Mouse (Mus musculus) heart, embryonic 14.5 days (tissue): ENCODE results near the gene Layn. TPM values are rescaled to one million over a fixed set of nuclear protein-coding genes. Genes with fewer than 3 reads are reported as not detected.
A peak's percentile ranks its signal among the peaks of the same experiment; 100 is the strongest.

ENCODE experiments used
- ATAC-seq: fragments of 200-750 bp; cut with Nextera tagmentation; 2 replicates; pipeline ENCODE4 v1.8.0; 2017; ENCODE audit warnings: low read depth, moderate TSS enrichment; ENCODE audit not compliant: insufficient number of reproducible peaks, insufficient read depth, low FRiP score
- H3K27ac ChIP-seq, 2 experiments: fragments of 200-500 bp in 1 of 2; fragments of 300-500 bp in 1 of 2; sonication (generic) in 1 of 2; replicated peaks in 1 of 2; 2 replicates each; pipeline ENCODE4 v1.5.1; 2012 to 2014; ENCODE audit warnings: low read depth in 2 of 2, low read length in 2 of 2, control low read depth in 1 of 2, mild to moderate bottlenecking in 1 of 2, mixed read lengths in 1 of 2; ENCODE audit not compliant: control insufficient read depth in 1 of 2, insufficient read depth in 1 of 2
- H3K27me3 ChIP-seq: fragments of 300-500 bp; sonication (generic); 2 replicates; pipeline ENCODE4 v1.6.1; 2014; ENCODE audit warnings: mild to moderate bottlenecking, low read length, control low read depth; ENCODE audit not compliant: control insufficient read depth, insufficient read depth
- H3K36me3 ChIP-seq: fragments of 300-500 bp; sonication (generic); 2 replicates; pipeline ENCODE4 v1.6.1; 2014; ENCODE audit warnings: mild to moderate bottlenecking, control low read depth, low read length, mixed read lengths; ENCODE audit not compliant: control insufficient read depth, insufficient read depth
- H3K4me1 ChIP-seq, 2 experiments: fragments of 200-500 bp in 1 of 2; fragments of 300-500 bp in 1 of 2; sonication (generic) in 1 of 2; 2 replicates each; pipeline ENCODE4 v1.6.1; 2012 to 2014; ENCODE audit warnings: low read length in 2 of 2, control low read depth in 1 of 2, mixed read lengths in 1 of 2; ENCODE audit not compliant: control insufficient read depth in 2 of 2, insufficient read depth in 2 of 2
- H3K4me2 ChIP-seq: fragments of 300-500 bp; sonication (generic); 2 replicates; pipeline ENCODE4 v1.6.1; 2014; ENCODE audit warnings: mild to moderate bottlenecking, low read length
- H3K4me3 ChIP-seq, 2 experiments: fragments of 200-500 bp in 1 of 2; fragments of 300-500 bp in 1 of 2; sonication (generic) in 1 of 2; 2 replicates each; pipeline ENCODE4 v1.5.1; 2012 to 2014; ENCODE audit warnings: low read length in 2 of 2, mild to moderate bottlenecking in 2 of 2, control low read depth in 1 of 2, low read depth in 1 of 2, moderate library complexity in 1 of 2; ENCODE audit not compliant: control insufficient read depth in 1 of 2, insufficient read depth in 1 of 2
- H3K9ac ChIP-seq: fragments of 300-500 bp; sonication (generic); 2 replicates; pipeline ENCODE4 v1.6.1; 2014; ENCODE audit warnings: mild to moderate bottlenecking, low read length
- H3K9me3 ChIP-seq: fragments of 300-500 bp; sonication (generic); 2 replicates; pipeline ENCODE4 v1.6.1; 2016; ENCODE audit warnings: low read length, control low read depth; ENCODE audit not compliant: control insufficient read depth
- WGBS: fragments of 180-500 bp; shearing (Covaris S2); extraction: QIAGEN DNeasy Blood & Tissue Kit; methylation state at CpG from one replicate; pipeline ENCODE4 v1.1.7; 2014; 5-methylcytosine and 5-hydroxymethylcytosine counted together
- polyA plus RNA-seq: library from polyadenylated mRNA; unstranded; fragments of >200 nt; fragmentation: Nextera tagmentation; extraction: Ambion mirVana; gene quantifications from 2 replicates; pipeline ENCODE4 v1.2.1, GENCODE M21; 2014

Gene Layn
- polyA plus RNA-seq, 1 experiment from 2014 or later: 11.5 TPM

DNA sequence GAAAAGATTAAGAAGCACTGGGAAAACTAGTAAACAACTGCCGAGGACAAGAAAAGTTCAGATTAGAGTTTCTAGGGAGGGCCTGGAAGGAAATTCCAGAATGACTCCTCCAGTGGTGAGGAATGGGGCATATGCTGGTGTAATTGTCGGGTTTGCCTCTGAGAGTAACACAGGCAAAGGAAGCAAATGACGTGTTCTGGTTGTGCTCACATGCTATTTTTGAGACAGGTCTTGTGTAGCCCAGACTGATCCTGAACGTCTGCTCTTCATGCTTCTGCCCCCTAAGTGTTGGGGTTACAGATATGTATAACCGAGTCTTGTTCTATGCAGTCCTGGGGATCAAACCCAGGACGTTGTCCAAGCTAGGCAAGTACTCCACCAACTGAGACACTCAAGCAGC is 45.3 kb downstream of the Layn start:
- 35% methylated on average over 6 of the region's 6 CpGs for WGBS
- Histone ChIP-seq H3K9ac (no peak overlapping the region), H3K36me3 (no peaks in the 10 kb centered on the region), H3K4me1 (peaks cover 0 to 5% of the 10 kb centered on the region in 2 experiments; a peak in 1 of 4 replicates), H3K4me2 (no peak overlapping the region), H3K27me3 (no peaks in the 10 kb centered on the region), H3K4me3 (no peak overlapping the region), H3K27ac (peak overlapping the region in 1 of 2 experiments; percentile 4; a peak in 1 of 4 replicates), H3K9me3 (no peaks in the 10 kb centered on the region)
- ATAC-seq: no peak

DNA sequence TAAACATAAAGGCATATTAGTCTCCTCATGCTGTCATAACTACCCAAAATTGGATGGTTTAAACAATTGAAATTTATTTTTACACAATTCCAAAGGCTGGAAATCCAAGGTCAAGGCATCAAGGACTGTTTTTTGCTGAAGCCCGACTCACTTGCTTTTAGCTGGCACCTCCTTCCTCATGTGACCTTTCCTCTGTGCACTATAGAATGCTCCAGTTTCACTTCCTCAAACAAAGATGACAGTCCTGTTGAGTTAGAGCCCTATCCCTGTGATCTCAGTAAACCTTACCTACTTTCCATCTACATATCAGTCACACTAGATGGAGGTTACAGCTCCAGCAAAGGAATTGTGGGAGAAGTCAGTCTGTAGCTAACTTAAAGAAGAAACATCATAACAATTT is 46.7 kb downstream of the Layn start:
- H3K27ac ChIP-seq: no peak overlapping the region
- H3K4me3 ChIP-seq: no peak overlapping the region
- WGBS: 38% methylated on average over 1 of the region's 1 CpGs
- no peak overlapping the region for H3K9ac ChIP-seq
- H3K9me3 ChIP-seq: no peaks in the 10 kb centered on the region
- ATAC-seq: no peak
- no peaks in the 10 kb centered on the region for H3K27me3 ChIP-seq
- H3K4me2 ChIP-seq: no peak overlapping the region
- no peaks in the 10 kb centered on the region for H3K4me1 ChIP-seq
- no peaks in the 10 kb centered on the region for H3K36me3 ChIP-seq

GRCm38 (mm10) chr9:51026952-51027351 is 49.9 kb downstream of the Layn start:
- Histone ChIP-seq H3K4me3 (no peak overlapping the region), H3K27ac (no peak overlapping the region), H3K9me3 (no peaks in the 10 kb centered on the region), H3K36me3 (no peaks in the 10 kb centered on the region), H3K9ac (no peak overlapping the region), H3K4me2 (no peak overlapping the region), H3K27me3 (no peaks in the 10 kb centered on the region), H3K4me1 (no peaks in the 10 kb centered on the region)
- WGBS: 64% methylated on average over 1 of the region's 1 CpGs
- no peak for ATAC-seq

- Histone ChIP-seq H3K27ac (no peak overlapping the region), H3K4me1 (no peaks in the 10 kb centered on the region), H3K9ac (no peak overlapping the region), H3K9me3 (no peaks in the 10 kb centered on the region), H3K27me3 (no peaks in the 10 kb centered on the region), H3K36me3 (no peaks in the 10 kb centered on the region), H3K4me2 (no peak overlapping the region), H3K4me3 (no peak overlapping the region)
- WGBS: 77% methylated on average over 4 of the region's 4 CpGs
- no peak for ATAC-seq
Measured at GRCm38 (mm10) chr9:51021123-51021795, 55.6 kb downstream of the Layn start.

DNA sequence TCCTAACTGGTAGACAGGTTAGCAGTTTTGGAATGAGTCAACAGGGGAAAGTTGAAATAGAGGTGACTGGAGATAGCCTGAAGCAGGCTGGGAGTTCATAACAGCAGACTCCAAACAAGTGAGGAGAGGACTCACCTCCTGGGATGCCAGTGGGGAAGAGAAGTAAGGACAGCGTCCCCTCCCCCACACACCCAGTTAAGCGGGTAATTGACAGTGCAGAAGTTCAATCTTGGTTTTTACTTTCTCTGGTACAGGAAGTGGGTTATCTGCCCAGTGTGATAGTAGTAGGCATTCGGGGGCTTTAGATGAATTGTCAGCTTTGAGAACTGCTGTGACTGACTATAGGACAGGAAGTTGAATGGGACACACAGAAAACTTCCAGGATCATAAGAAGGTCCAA is 56.5 kb downstream of the Layn start:
- 49% methylated on average over 3 of the region's 3 CpGs for WGBS
- no peaks in the 10 kb centered on the region for H3K9me3 ChIP-seq
- no peaks in the 10 kb centered on the region for H3K36me3 ChIP-seq
- no peak overlapping the region for H3K4me3 ChIP-seq
- H3K4me2 ChIP-seq: no peak overlapping the region
- no peak overlapping the region for H3K27ac ChIP-seq
- no peak overlapping the region for H3K9ac ChIP-seq
- H3K4me1 ChIP-seq: peaks cover 2 to 4% of the 10 kb centered on the region in 2 experiments; a peak in 3 of 4 replicates
- no peaks in the 10 kb centered on the region for H3K27me3 ChIP-seq
- no peak for ATAC-seq

DNA sequence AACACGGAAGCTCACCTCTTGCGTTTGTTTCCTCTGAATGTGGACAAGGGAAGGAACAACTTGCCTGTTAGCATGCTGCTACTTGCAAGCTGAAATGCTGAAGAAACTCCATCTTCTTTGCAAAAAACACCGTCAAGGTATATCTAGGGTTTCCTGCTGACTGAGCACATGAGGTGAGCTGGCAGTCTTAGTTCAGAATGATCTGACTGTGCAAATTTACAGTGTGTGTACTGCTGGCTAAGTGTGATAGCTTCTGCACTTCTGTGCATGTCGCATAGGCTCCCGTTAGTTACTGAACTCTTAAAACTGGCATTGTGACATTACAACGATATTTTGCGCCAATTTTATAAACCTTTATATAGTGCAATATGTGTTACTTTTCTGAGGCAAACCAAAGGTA is 57.2 kb downstream of the Layn start:
- H3K9me3 ChIP-seq: no peaks in the 10 kb centered on the region
- 77% methylated on average over 7 of the region's 7 CpGs for WGBS
- H3K9ac ChIP-seq: no peak overlapping the region
- no peaks in the 10 kb centered on the region for H3K36me3 ChIP-seq
- H3K27me3 ChIP-seq: no peaks in the 10 kb centered on the region
- H3K4me2 ChIP-seq: no peak overlapping the region
- no peak overlapping the region for H3K27ac ChIP-seq
- ATAC-seq: no peak
- H3K4me3 ChIP-seq: no peak overlapping the region
- peaks cover 2 to 4% of the 10 kb centered on the region in 2 experiments; a peak in 3 of 4 replicates for H3K4me1 ChIP-seq

DNA sequence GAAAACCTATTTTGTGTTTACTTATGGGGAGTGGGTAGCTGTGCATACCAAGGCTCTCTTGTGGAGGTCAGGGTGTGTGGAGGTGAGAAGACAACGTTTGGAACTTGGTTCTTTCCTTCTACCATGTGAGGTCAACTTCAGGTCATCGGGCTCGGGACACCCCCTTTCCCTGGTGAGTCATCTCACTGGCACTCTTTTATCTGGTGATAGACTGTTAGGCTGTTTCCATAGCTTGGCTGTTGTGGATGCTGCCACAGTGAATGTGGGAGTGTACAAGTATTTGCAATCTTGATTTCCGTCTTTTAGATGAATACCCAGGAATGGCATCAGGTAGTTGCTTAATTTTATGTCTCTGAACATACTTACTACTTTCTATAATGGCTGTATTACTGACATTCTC is 61.2 kb downstream of the Layn start:
- 3% methylated on average over 4 of the region's 4 CpGs for WGBS
- no peak for ATAC-seq

GRCm38 (mm10) chr9:51013644-51014043 is 63.2 kb downstream of the Layn start:
- no peak for ATAC-seq
- WGBS: 61% methylated on average over 1 of the region's 1 CpGs
- H3K27ac ChIP-seq: no peak overlapping the region
- H3K4me1 ChIP-seq: peaks cover 5 to 11% of the 10 kb centered on the region in 2 experiments; a peak in 3 of 4 replicates
- no peak overlapping the region for H3K9ac ChIP-seq
- no peak overlapping the region for H3K4me3 ChIP-seq
- no peak overlapping the region for H3K4me2 ChIP-seq
- H3K36me3 ChIP-seq: no peaks in the 10 kb centered on the region
- no peaks in the 10 kb centered on the region for H3K27me3 ChIP-seq
- H3K9me3 ChIP-seq: no peaks in the 10 kb centered on the region

More for the DNA sequence above, 61.2 kb downstream of the Layn start:
- Histone ChIP-seq H3K27ac (no peak overlapping the region), H3K4me1 (peaks cover 2 to 4% of the 10 kb centered on the region in 2 experiments; a peak in 3 of 4 replicates), H3K9me3 (no peaks in the 10 kb centered on the region), H3K36me3 (no peaks in the 10 kb centered on the region), H3K4me3 (no peak overlapping the region), H3K9ac (no peak overlapping the region), H3K4me2 (no peak overlapping the region), H3K27me3 (no peaks in the 10 kb centered on the region)
